Mouse (Mus musculus): Measurements from ENCODE around the gene Larp6.

DNA sequence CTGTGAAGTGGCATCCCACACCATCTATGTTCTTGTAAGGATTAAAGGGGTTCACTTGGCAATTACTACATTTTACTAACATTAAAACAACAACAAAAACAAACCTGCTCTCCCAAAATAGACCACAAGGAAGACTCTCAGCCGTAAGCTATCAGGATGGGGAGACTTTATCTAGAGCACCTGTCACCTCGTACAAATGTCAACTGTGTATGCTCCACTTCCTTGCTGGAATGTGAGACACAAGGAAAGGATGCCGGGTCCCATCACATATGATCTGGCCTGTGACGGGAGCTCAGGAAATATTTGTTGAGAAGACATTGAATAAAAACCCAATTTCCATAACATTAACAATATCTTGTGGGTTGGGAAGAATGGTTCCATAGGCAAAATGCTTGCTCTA, 32.2 kb downstream of the Larp6 start:
- TF ChIP-seq CTCF (IDR thresholded peaks at IDR 0.05; ENCODE audit: low read depth) (no peak), EP300 (IDR thresholded peaks at IDR 0.05; ENCODE audit: low read depth) (no peak)

Measured in liver, postnatal 0 days (tissue).